In the genomic region with DNA sequence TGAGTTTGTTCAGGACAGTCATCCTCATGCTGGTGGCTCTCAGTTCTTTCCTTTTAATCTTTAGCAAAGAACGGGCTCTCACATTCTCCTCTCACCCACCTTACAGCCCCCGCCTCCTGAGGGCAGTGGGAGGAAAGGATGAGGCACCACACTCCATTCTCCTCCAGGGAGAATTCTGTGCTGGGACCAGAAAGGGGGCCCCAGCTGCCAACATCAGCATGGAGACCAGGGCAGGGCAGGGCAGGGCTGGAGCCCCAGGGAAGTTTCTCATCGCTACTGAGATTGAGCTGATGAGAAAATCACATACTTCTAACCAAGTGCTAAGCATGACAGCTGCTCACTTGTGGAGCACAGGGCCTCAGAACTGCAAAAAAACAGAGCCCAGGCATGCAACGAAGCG, we compare ENCODE assay signal across 18 mouse cellular contexts. TPM values are rescaled to one million over a fixed set of nuclear protein-coding genes. Genes with fewer than 3 reads are reported as not detected.
DNase-seq lines count a peak whose midpoint lies in the region; ATAC-seq and TF ChIP-seq lines count a peak whose summit lies in the region.
"Had no signal": no experiment of that assay in that cellular context is flagged by ENCODE, and none has a peak within 500 bp of the region (broad histone marks: within the 10 kb centered on the region; RNA-seq: fewer than 3 reads in every experiment).

No protein-coding gene starts in this region.

- H3K4me2 ChIP-seq in heart, embryonic 15.5 days, result peak overlapping the region; percentile 63
- peak overlapping the region; percentile 75 for H3K4me2 ChIP-seq in embryonic facial prominence, embryonic 15.5 days (replicated peaks)
- H3K4me2 ChIP-seq in stomach, embryonic 16.5 days (ENCODE audit: low read depth, low read length), result peak overlapping the region; percentile 61
- H3K4me2 ChIP-seq: midbrain, embryonic 13.5 days had no signal

- WGBS in heart, embryonic 15.5 days, result 48% methylated on average over 5 of the region's 5 CpGs
- WGBS in liver, adult 2 months, result 53% methylated on average over 5 of the region's 5 CpGs
- WGBS in embryonic facial prominence, embryonic 15.5 days, result 32% methylated on average over 5 of the region's 5 CpGs
- 30% methylated on average over 5 of the region's 5 CpGs for WGBS in stomach, embryonic 16.5 days

- H3K9me3 ChIP-seq in heart, embryonic 15.5 days (replicated peaks), result 0 out of 2 replicates have a peak, but pooled peaks cover 2% of the 10 kb centered on the region
- no peaks in the 10 kb centered on the region for H3K9me3 ChIP-seq in embryonic facial prominence, embryonic 15.5 days (replicated peaks)
- H3K9me3 ChIP-seq in stomach, embryonic 16.5 days (replicated peaks; ENCODE audit: control insufficient read depth, low read length), result no peaks in the 10 kb centered on the region
- H3K9me3 ChIP-seq: midbrain, embryonic 13.5 days had no signal

- ATAC-seq in heart, embryonic 15.5 days (replicated peaks; ENCODE audit: insufficient number of reproducible peaks, insufficient read depth, low FRiP score, low read depth), result no peak
- no peak for ATAC-seq in embryonic facial prominence, embryonic 15.5 days (ENCODE audit: insufficient number of reproducible peaks, low FRiP score, low TSS enrichment, low read depth)
- ATAC-seq in stomach, embryonic 16.5 days (ENCODE audit: insufficient read depth, low FRiP score), result no peak
- ATAC-seq: CD4-positive, CD25-positive, alpha-beta regulatory T cell, adult 4 months; forebrain, embryonic 16.5 days; midbrain, embryonic 13.5 days had no signal

- no peaks in the 10 kb centered on the region; the same call in 1 of the 2 replicates for H3K79me2 ChIP-seq in liver, adult 2 months (ENCODE audit: control insufficient read depth, insufficient read depth, low read length)

- peaks cover 11% of the 10 kb centered on the region; the same call in 1 of the 2 replicates for H3K4me1 ChIP-seq in heart, embryonic 15.5 days (replicated peaks)
- H3K4me1 ChIP-seq in liver, adult 2 months (ENCODE audit: control insufficient read depth, insufficient read depth, low read length), result no peaks in the 10 kb centered on the region
- H3K4me1 ChIP-seq in embryonic facial prominence, embryonic 15.5 days, result peaks cover 43% of the 10 kb centered on the region
- 0 out of 2 replicates have a peak, but pooled peaks cover 8% of the 10 kb centered on the region for H3K4me1 ChIP-seq in stomach, embryonic 16.5 days (ENCODE audit: control insufficient read depth, insufficient read depth, low read length)

- H3K9ac ChIP-seq in heart, embryonic 15.5 days, result no peak overlapping the region
- H3K9ac ChIP-seq in liver, adult 2 months (ENCODE audit: low read depth, low read length), result peak overlapping the region; percentile 42
- H3K9ac ChIP-seq in embryonic facial prominence, embryonic 15.5 days, result no peak overlapping the region
- no peak overlapping the region for H3K9ac ChIP-seq in stomach, embryonic 16.5 days (ENCODE audit: low read length)
- H3K9ac ChIP-seq: midbrain, embryonic 13.5 days had no signal

- no peak for TF ChIP-seq POLR2A in liver, adult 2 months (IDR thresholded peaks at IDR 0.05; ENCODE audit: extremely low read depth, insufficient read depth, low read length)

- 0 out of 2 replicates have a peak overlapping the region, but pooled peaks have one; percentile 46 for H3K4me3 ChIP-seq in heart, embryonic 15.5 days
- H3K4me3 ChIP-seq in liver, adult 2 months (ENCODE audit: insufficient read depth, low read depth, low read length), result peak overlapping the region; percentile 50
- peak overlapping the region; percentile 54 for H3K4me3 ChIP-seq in embryonic facial prominence, embryonic 15.5 days (replicated peaks)
- peak overlapping the region; percentile 10; the same call in 1 of the 2 replicates for H3K4me3 ChIP-seq in stomach, embryonic 16.5 days (replicated peaks; ENCODE audit: low read length)
- H3K4me3 ChIP-seq: midbrain, embryonic 13.5 days had no signal

- no peak for DNase-seq in heart, adult 8-10 months (ENCODE audit: low spot score)
- DNase-seq in liver, adult 2 months (ENCODE audit: extremely low read depth, low read depth, low spot score), result no peak
- no peak for DNase-seq in liver
- DNase-seq in cerebellum, postnatal 4 days (ENCODE audit: low spot score in 2 of 2), result no peak
- DNase-seq: adrenal gland, adult 8-10 months; cerebellum, adult 18-20 months; gastrocnemius, postnatal 10 days; heart, postnatal 36 days; layer of hippocampus, postnatal 36 days; lung, adult 2 months; right cerebral cortex, postnatal 14 days had no signal

- no peaks in the 10 kb centered on the region for H3K36me3 ChIP-seq in heart, embryonic 15.5 days
- no peaks in the 10 kb centered on the region for H3K36me3 ChIP-seq in liver, adult 2 months (ENCODE audit: control insufficient read depth, insufficient read depth, low read length)
- H3K36me3 ChIP-seq in embryonic facial prominence, embryonic 15.5 days, result no peaks in the 10 kb centered on the region
- no peaks in the 10 kb centered on the region for H3K36me3 ChIP-seq in stomach, embryonic 16.5 days (ENCODE audit: control insufficient read depth, insufficient read depth, low read length)
- H3K36me3 ChIP-seq: midbrain, embryonic 13.5 days had no signal

- H3K27ac ChIP-seq in heart, embryonic 15.5 days, result no peak overlapping the region
- peak overlapping the region; percentile 57 for H3K27ac ChIP-seq in liver, adult 2 months (replicated peaks; ENCODE audit: insufficient read depth, low read depth, low read length)
- 0 out of 2 replicates have a peak overlapping the region, but pooled peaks have one; percentile 11 for H3K27ac ChIP-seq in embryonic facial prominence, embryonic 15.5 days (replicated peaks)
- no peak overlapping the region for H3K27ac ChIP-seq in stomach, embryonic 16.5 days (ENCODE audit: low read length)
- H3K27ac ChIP-seq: midbrain, embryonic 13.5 days had no signal

- H3K27me3 ChIP-seq in heart, embryonic 15.5 days, result peaks cover 38% of the 10 kb centered on the region
- peaks cover 8% of the 10 kb centered on the region; the same call in 1 of the 2 replicates for H3K27me3 ChIP-seq in liver, adult 2 months (ENCODE audit: control insufficient read depth, insufficient read depth, low read length)
- H3K27me3 ChIP-seq in embryonic facial prominence, embryonic 15.5 days, result peaks cover 11% of the 10 kb centered on the region; the same call in 1 of the 2 replicates
- H3K27me3 ChIP-seq in stomach, embryonic 16.5 days (ENCODE audit: control insufficient read depth, insufficient read depth, low read length), result peaks cover 13% of the 10 kb centered on the region

- no peak for TF ChIP-seq CTCF in liver, adult 2 months (IDR thresholded peaks at IDR 0.05; ENCODE audit: low read depth, low read length)

RNA-seq across cellular contexts. Expression of gene Ngf, which starts 2.1 kb away (rescaled TPM):
- polyA plus RNA-seq in heart, embryonic 15.5 days (2015; fragmentation: Nextera tagmentation; extraction: Ambion mirVana), result 2.6 and 3.1 TPM in 2 replicates
- total RNA-seq in heart, adult 8-10 months (2022), result 1 to 10 TPM; 4.2 to 7.9 (median 6.4) TPM
- total RNA-seq in liver, adult 2 months (2014; rRNA removed), result 3.4 and 4.4 TPM in 2 replicates
- 8.5 and 10.3 TPM in 2 replicates for polyA plus RNA-seq in liver, adult 2 months (2012; rRNA removed)
- 8.3 and 9.7 TPM in 2 replicates for polyA plus RNA-seq in embryonic facial prominence, embryonic 15.5 days (2015; fragmentation: Nextera tagmentation; extraction: Ambion mirVana)
- polyA plus RNA-seq in stomach, embryonic 16.5 days (2015; fragmentation: Nextera tagmentation; extraction: Ambion mirVana), result 4.3 and 5.6 TPM in 2 replicates
- total RNA-seq: MEL had no signal
- polyA plus RNA-seq: CD4-positive, CD25-positive, alpha-beta regulatory T cell, adult 4 months had no signal

Comparison
In these comparisons a context has a peak if more than half of its experiments do, and no peak if none do; other contexts are left out.
1. H3K27ac ChIP-seq: peak in liver, adult 2 months (single experiment) and embryonic facial prominence, embryonic 15.5 days (single experiment); none in heart, embryonic 15.5 days (single experiment) and stomach, embryonic 16.5 days (single experiment).
2. Peak in every context shown above with its lines, with median percentiles within 50 percentile points of each other: H3K4me2 ChIP-seq and H3K4me3 ChIP-seq.